36 mouse cellular contexts compared by ENCODE assay signal in the genomic region with DNA sequence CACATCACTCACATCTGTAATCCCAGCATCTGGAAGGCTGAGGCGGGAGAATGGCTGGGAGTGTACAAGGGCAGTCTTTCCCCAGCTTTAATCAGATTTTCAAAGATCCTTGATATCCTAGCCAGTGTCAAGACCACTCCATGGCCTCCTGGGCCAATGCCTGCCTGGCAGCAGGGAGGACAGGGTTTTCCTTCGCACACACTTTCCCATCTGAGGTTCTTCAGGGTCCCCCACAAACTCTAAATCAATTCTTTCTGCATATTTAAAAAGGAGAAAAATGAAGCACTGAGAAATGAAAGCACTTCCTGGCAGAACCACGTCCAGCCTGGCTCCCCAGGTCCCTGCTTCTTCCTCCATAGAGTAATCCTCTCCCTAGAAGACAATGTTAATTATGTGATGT. TPM values are rescaled to one million over a fixed set of nuclear protein-coding genes. Genes with fewer than 3 reads are reported as not detected.
"Had no signal": no experiment of that assay in that cellular context is flagged by ENCODE, and none has a peak within 500 bp of the region (broad histone marks: within the 10 kb centered on the region; RNA-seq: fewer than 3 reads in every experiment).

No protein-coding gene starts in this region.

- H3K4me2 ChIP-seq: embryonic facial prominence, embryonic 12.5 days; embryonic facial prominence, embryonic 13.5 days; embryonic facial prominence, embryonic 15.5 days; forebrain, embryonic 12.5 days; forebrain, embryonic 13.5 days; forebrain, embryonic 15.5 days had no signal

- H3K4me1 ChIP-seq: embryonic facial prominence, embryonic 12.5 days; embryonic facial prominence, embryonic 13.5 days; embryonic facial prominence, embryonic 15.5 days had no signal

- H3K9me3 ChIP-seq: embryonic facial prominence, embryonic 10.5 days; embryonic facial prominence, embryonic 12.5 days; embryonic facial prominence, embryonic 13.5 days; embryonic facial prominence, embryonic 15.5 days; forebrain, embryonic 10.5 days; forebrain, embryonic 12.5 days; forebrain, embryonic 13.5 days; forebrain, embryonic 15.5 days had no signal

- H3K27ac ChIP-seq: embryonic facial prominence, embryonic 10.5 days; embryonic facial prominence, embryonic 12.5 days; embryonic facial prominence, embryonic 13.5 days; embryonic facial prominence, embryonic 15.5 days; forebrain, embryonic 10.5 days; forebrain, embryonic 12.5 days; forebrain, embryonic 13.5 days; forebrain, embryonic 15.5 days; gastrocnemius, adult 2 months; heart, adult 2 months had no signal

- H3K4me3 ChIP-seq: embryonic facial prominence, embryonic 10.5 days; embryonic facial prominence, embryonic 12.5 days; embryonic facial prominence, embryonic 13.5 days; embryonic facial prominence, embryonic 15.5 days; erythroblast, embryonic 14.5 days; forebrain, embryonic 10.5 days; forebrain, embryonic 12.5 days; forebrain, embryonic 13.5 days; forebrain, embryonic 15.5 days; gastrocnemius, adult 2 months; heart, adult 2 months had no signal

- DNase-seq: cerebellum, adult 2 months; cerebellum, adult 8-10 months; cerebellum, adult 9-10 months; cerebellum, adult 9-11 months; cerebellum, postnatal 10 days; cerebellum, postnatal 14 days; cerebellum, postnatal 25 days; cerebellum, postnatal 36 days; embryo, embryonic 11 days; forebrain, postnatal 0 days; gastrocnemius, adult 2 months; gastrocnemius, postnatal 10 days; gastrocnemius, postnatal 14 days; gastrocnemius, postnatal 25 days; gastrocnemius, postnatal 36 days; heart, adult 18-20 months; heart, adult 2 months had no signal

- ATAC-seq: forebrain, embryonic 13.5 days; forebrain, embryonic 14.5 days; forebrain, embryonic 15.5 days; forebrain, embryonic 16.5 days; forebrain, postnatal 0 days had no signal

- H3K27me3 ChIP-seq: embryonic facial prominence, embryonic 12.5 days; embryonic facial prominence, embryonic 13.5 days; embryonic facial prominence, embryonic 15.5 days; forebrain, embryonic 12.5 days; forebrain, embryonic 13.5 days; forebrain, embryonic 15.5 days had no signal

- H3K36me3 ChIP-seq: embryonic facial prominence, embryonic 10.5 days; embryonic facial prominence, embryonic 12.5 days; embryonic facial prominence, embryonic 13.5 days; embryonic facial prominence, embryonic 15.5 days; forebrain, embryonic 10.5 days; forebrain, embryonic 12.5 days; forebrain, embryonic 15.5 days had no signal

- H3K9ac ChIP-seq: embryonic facial prominence, embryonic 12.5 days; embryonic facial prominence, embryonic 13.5 days; embryonic facial prominence, embryonic 15.5 days; forebrain, embryonic 12.5 days; forebrain, embryonic 13.5 days; forebrain, embryonic 15.5 days; forebrain, postnatal 0 days had no signal

RNA-seq across cellular contexts. Expression of a gene that starts 55.1 kb away (rescaled TPM):
- total RNA-seq: common myeloid progenitor, adult 5-6 weeks; forebrain, postnatal 0 days; gastrocnemius, adult 18-20 months; gastrocnemius, adult 2 months; gastrocnemius, adult 8-10 months; gastrocnemius, postnatal 10 days; gastrocnemius, postnatal 14 days; gastrocnemius, postnatal 25 days; gastrocnemius, postnatal 36 days; gastrocnemius, postnatal 4 days; granulocyte monocyte progenitor cell, adult 5-6 weeks; heart, adult 18-20 months; heart, adult 2 months; heart, adult 8-10 months had no signal
- polyA plus RNA-seq: cerebellum, adult 2 months; cortical plate, adult 2 months; erythroblast, embryonic 14.5 days; forebrain, postnatal 0 days; frontal cortex, adult 2 months had no signal
